Mouse (Mus musculus) liver, embryonic 11.5 days (tissue): ENCODE results near the gene Dnaaf3. TPM values are rescaled to one million over a fixed set of nuclear protein-coding genes. Genes with fewer than 3 reads are reported as not detected.

Source experiments
- ATAC-seq: fragments of 200-750 bp; cut with Nextera tagmentation; replicated peaks from 2 replicates; pipeline ENCODE4 v1.8.0; 2017; ENCODE audit warnings: moderate number of reproducible peaks, mild to moderate bottlenecking, moderate TSS enrichment, moderate library complexity; ENCODE audit not compliant: low FRiP score
- DNase-seq: peaks from one replicate; pipeline ENCODE4 v3.0.0-alpha.2; 2017; ENCODE audit warnings: low spot score
- H3K27ac ChIP-seq: fragments of 300-500 bp; sonication (generic); 2 replicates; pipeline ENCODE4 v1.5.1; 2014; ENCODE audit warnings: mild to moderate bottlenecking, low read depth, low read length, control low read depth
- H3K27me3 ChIP-seq: fragments of 300-500 bp; sonication (generic); replicated peaks from 2 replicates; pipeline ENCODE4 v1.6.1; 2014; ENCODE audit warnings: low read length, mixed read lengths; ENCODE audit not compliant: control insufficient read depth, insufficient read depth
- H3K36me3 ChIP-seq: fragments of 300-500 bp; sonication (generic); 2 replicates; pipeline ENCODE4 v1.6.1; 2014; ENCODE audit warnings: mild to moderate bottlenecking, low read length, moderate library complexity, mixed read lengths; ENCODE audit not compliant: control insufficient read depth, insufficient read depth
- H3K4me1 ChIP-seq: fragments of 300-500 bp; sonication (generic); replicated peaks from 2 replicates; pipeline ENCODE4 v1.6.1; 2014; ENCODE audit warnings: low read length, mixed read lengths; ENCODE audit not compliant: control insufficient read depth, insufficient read depth
- H3K4me2 ChIP-seq: fragments of 300-500 bp; sonication (generic); 2 replicates; pipeline ENCODE4 v1.6.1; 2014; ENCODE audit warnings: mild to moderate bottlenecking, control low read depth, moderate library complexity
- H3K4me3 ChIP-seq: fragments of 300-500 bp; sonication (generic); 2 replicates; pipeline ENCODE4 v1.5.1; 2014; ENCODE audit warnings: low read depth, low read length, control low read depth
- H3K9ac ChIP-seq: fragments of 300-500 bp; sonication (generic); 2 replicates; pipeline ENCODE4 v1.6.1; 2014; ENCODE audit warnings: low read depth, low read length, control low read depth
- H3K9me3 ChIP-seq: fragments of 300-500 bp; sonication (generic); 2 replicates; pipeline ENCODE4 v1.6.1; 2016; ENCODE audit warnings: low read length, inconsistent platforms, mixed read lengths; ENCODE audit not compliant: control insufficient read depth
- WGBS: fragments of 180-500 bp; shearing (Covaris S2); extraction: QIAGEN DNeasy Blood & Tissue Kit; methylation state at CpG from one replicate; pipeline ENCODE4 v1.1.7; 2014; 5-methylcytosine and 5-hydroxymethylcytosine counted together
- polyA plus RNA-seq: library from polyadenylated mRNA; unstranded; fragments of >200 nt; fragmentation: Nextera tagmentation; extraction: Ambion mirVana; gene quantifications from 2 replicates; pipeline ENCODE4 v1.2.1, GENCODE M21; 2014

Gene Dnaaf3
- polyA plus RNA-seq, 1 experiment from 2014 or later = 0.45 TPM

DNA sequence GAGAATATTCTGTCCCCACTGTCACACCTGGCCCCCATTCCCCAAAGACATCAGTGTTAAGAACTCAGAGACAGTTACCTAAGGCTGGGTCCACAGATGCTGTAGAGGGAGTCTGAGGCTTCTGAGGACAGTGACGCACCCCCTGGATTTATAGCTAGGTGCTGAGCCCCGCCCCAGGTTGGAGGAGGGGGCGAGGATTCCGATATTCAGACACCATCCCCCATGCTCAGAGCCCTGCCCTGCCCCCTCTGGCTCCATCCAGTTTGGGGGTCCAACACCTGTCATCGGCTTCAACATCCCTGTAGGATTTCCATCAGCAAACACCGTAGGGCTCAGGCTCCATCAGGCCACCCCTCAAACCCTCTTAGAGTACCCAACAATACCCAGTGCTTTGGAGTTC lies 16.4 kb downstream of the Dnaaf3 start:
- Histone ChIP-seq H3K27ac (no peak overlapping the region), H3K9ac (no peak overlapping the region), H3K9me3 (no peaks in the 10 kb centered on the region), H3K27me3 (peaks cover 4% of the 10 kb centered on the region; the same call in 1 of the 2 replicates), H3K4me2 (no peak overlapping the region), H3K4me1 (peaks cover 14% of the 10 kb centered on the region), H3K4me3 (no peak overlapping the region), H3K36me3 (no peaks in the 10 kb centered on the region)
- no peak for DNase-seq
- 73% methylated on average over 6 of the region's 6 CpGs for WGBS
- ATAC-seq = no peak

- H3K27me3 ChIP-seq = no peaks in the 10 kb centered on the region
- no peak for DNase-seq
- H3K4me1 ChIP-seq = peaks cover 13% of the 10 kb centered on the region
- no peak overlapping the region for H3K27ac ChIP-seq
- no peak overlapping the region for H3K4me2 ChIP-seq
- H3K36me3 ChIP-seq = no peaks in the 10 kb centered on the region
- no peak overlapping the region for H3K9ac ChIP-seq
- H3K4me3 ChIP-seq = no peak overlapping the region
- WGBS = 71% methylated on average over 6 of the region's 6 CpGs
- ATAC-seq = no peak
- H3K9me3 ChIP-seq = no peaks in the 10 kb centered on the region
These were observed 18.2 kb downstream of the Dnaaf3 start for GRCm38 (mm10) chr7:4513829-4514712.

DNA sequence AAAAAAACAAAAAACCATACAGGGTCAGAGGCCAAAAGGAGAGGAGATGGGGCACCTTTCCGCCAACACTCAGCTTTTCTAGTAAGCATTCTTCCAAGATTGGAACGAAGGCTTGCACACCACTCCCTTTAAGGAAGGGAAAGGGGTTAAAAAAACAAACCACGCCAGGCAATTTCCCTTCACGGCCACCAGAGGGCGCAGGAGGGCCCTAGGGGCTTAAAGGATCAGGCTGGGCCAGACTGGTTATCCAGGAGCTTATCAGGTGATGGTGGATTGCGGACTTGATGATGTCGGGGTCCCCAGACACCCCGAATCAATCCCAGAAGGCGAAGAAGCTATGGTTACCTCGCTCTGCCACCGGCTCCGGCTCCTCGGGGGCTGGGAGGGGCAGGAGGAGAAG lies 19.0 kb downstream of the Dnaaf3 start:
- DNase-seq = peak; percentile 46
- Histone ChIP-seq H3K27ac (no peak overlapping the region), H3K9ac (no peak overlapping the region)

DNA sequence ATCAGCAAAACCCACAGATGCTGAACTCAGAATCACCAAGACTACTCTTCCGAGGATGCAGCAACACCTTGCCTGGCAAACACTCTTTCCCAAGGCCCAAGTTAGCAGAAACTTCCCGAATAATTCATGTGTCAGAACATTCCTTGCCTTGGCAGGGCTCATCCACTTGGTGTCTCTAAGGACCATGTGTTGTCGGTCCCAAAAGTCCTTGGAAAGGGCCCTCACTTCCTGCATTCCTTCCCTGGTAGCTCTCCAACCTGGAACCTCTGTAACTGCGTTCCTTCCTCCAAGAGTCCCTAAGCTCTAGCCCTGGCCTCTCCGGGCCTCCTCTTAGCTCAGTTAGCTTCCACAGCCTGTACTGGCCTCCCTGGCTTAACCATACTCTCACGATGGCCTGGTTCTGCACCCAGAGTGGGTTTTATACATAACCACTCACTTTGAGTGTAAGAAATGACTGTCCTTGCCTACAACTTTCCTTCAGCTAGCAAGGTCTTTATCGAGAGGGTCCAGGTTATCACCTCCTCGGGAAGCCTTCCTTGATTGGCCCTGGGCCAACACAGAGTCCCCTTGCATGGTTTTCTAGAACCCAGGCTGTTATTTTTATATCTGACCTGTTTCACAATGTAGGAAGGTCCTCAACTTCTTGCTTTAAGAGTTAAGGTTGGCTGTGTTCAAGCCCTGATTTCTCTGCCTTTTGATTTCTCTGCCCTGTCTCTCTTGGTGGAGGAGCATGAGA lies 20.6 kb downstream of the Dnaaf3 start:
- H3K27ac ChIP-seq = no peak overlapping the region
- ATAC-seq (no peak), DNase-seq (no peak)
- peaks cover 18% of the 10 kb centered on the region for H3K4me1 ChIP-seq
- no peak overlapping the region for H3K9ac ChIP-seq
- no peaks in the 10 kb centered on the region for H3K36me3 ChIP-seq
- WGBS = 77% methylated on average over 8 of the region's 8 CpGs
- H3K27me3 ChIP-seq = no peaks in the 10 kb centered on the region
- H3K4me2 ChIP-seq = no peak overlapping the region
- no peaks in the 10 kb centered on the region for H3K9me3 ChIP-seq
- H3K4me3 ChIP-seq = no peak overlapping the region

More for the DNA sequence above, 19.0 kb downstream of the Dnaaf3 start:
- Histone ChIP-seq H3K36me3 (no peaks in the 10 kb centered on the region), H3K4me1 (peaks cover 16% of the 10 kb centered on the region), H3K4me2 (no peak overlapping the region), H3K9me3 (no peaks in the 10 kb centered on the region), H3K27me3 (no peaks in the 10 kb centered on the region), H3K4me3 (no peak overlapping the region)
- 24% methylated on average over 13 of the region's 13 CpGs for WGBS
- 0 out of 2 replicates have a peak, but pooled peaks have one; percentile 9 for ATAC-seq

DNA sequence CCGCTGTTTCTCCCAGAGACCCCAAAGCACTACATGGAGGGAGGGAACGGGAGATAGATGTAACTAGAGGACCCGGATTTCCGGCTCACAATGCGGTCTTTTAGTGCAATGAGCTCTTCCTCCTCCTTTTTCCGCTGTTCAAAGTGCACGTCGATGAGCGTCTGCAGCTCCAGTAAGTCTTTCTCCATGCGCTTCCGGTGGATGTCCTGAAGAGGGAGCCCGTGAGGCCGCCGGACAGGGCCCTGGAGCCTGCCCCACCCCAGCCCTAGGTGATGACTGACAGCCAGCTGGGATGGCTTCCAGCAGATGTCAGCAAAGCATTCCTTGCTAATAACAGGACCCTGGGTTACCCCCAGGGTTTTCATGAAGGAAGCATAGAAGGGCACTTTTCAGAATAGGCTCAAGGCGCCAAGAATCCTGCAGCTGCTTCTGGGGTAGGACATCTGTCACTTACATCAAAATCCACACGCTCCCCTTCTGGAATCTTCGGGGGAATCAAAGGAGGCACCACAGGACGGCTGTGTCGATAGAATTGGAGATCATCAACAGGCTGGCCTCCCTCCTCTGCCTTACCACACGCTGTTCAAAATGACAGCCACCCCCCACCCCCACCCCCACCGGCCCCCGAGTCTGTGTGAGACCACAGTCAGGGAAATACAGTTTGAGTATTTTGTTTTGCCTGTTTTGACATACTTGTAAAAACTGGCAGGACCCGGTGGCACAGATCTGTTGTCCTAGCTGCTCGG lies 22.2 kb downstream of the Dnaaf3 start:
- Histone ChIP-seq H3K9me3 (no peaks in the 10 kb centered on the region), H3K27ac (no peak overlapping the region), H3K4me3 (peak overlapping the region; percentile 1), H3K4me2 (peak overlapping the region; percentile 53), H3K4me1 (peaks cover 13% of the 10 kb centered on the region), H3K27me3 (no peaks in the 10 kb centered on the region), H3K36me3 (no peaks in the 10 kb centered on the region), H3K9ac (0 out of 2 replicates have a peak overlapping the region, but pooled peaks have one; percentile 0)
- 21% methylated on average over 24 of the region's 24 CpGs for WGBS
- ATAC-seq = peak; percentile 75
- peak; percentile 75 for DNase-seq

DNA sequence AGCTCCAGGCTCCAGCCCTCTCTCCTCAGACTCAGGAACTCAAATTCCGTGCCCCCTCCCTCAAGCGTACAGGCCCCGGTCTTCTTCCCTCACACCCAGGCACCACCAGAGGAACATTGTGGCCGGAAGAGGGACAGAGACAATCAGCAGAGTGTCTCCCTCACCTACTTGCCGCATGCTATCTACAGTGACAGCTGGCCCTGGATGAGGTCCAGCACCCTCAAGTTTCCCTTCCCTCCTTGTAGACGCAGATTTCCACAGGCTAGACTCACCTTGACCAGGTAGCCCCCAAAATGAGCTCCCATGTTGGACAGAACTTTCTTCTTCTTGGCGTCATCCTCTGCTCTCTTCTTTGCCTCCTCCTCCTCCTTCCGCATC lies 23.5 kb downstream of the Dnaaf3 start:
- Histone ChIP-seq H3K4me1 (peaks cover 24% of the 10 kb centered on the region), H3K27ac (no peak overlapping the region), H3K4me2 (peak overlapping the region; percentile 53), H3K27me3 (no peaks in the 10 kb centered on the region), H3K9ac (no peak overlapping the region), H3K36me3 (no peaks in the 10 kb centered on the region), H3K9me3 (no peaks in the 10 kb centered on the region), H3K4me3 (no peak overlapping the region)
- DNase-seq (no peak), ATAC-seq (no peak)
- WGBS = 56% methylated on average over 8 of the region's 8 CpGs

- Histone ChIP-seq H3K9me3 (no peaks in the 10 kb centered on the region), H3K36me3 (no peaks in the 10 kb centered on the region), H3K27me3 (no peaks in the 10 kb centered on the region), H3K9ac (no peak overlapping the region), H3K4me1 (peaks cover 24% of the 10 kb centered on the region), H3K27ac (no peak overlapping the region), H3K4me2 (peak overlapping the region; percentile 22; the same call in 1 of the 2 replicates), H3K4me3 (no peak overlapping the region)
- WGBS = 76% methylated on average over 27 of the region's 32 CpGs
- DNase-seq = no peak
- no peak for ATAC-seq
These were observed 24.1 kb downstream of the Dnaaf3 start for GRCm38 (mm10) chr7:4508062-4508738.

DNA sequence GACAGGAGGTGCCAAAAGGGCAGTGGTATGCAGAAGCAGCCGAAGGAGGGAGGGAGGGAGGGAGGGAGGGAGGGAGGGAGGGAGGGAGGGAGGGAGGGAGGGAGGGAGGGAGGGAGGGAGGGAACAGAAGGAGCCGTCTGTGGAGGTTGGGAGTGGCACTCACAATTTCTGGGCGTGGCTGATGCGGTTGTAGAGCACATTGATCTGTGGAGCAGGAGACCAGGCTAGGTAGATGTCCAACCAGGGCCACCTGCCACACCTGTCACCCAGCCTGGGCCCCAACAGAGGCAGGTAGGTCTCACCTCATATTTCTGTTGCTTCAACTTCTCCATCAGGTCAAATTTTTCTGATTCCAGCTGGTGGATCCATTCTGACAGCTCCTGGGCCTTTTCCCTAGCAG lies 25.0 kb downstream of the Dnaaf3 start:
- Histone ChIP-seq H3K27me3 (no peaks in the 10 kb centered on the region), H3K27ac (peak overlapping the region; percentile 21; the same call in 1 of the 2 replicates), H3K36me3 (no peaks in the 10 kb centered on the region), H3K9me3 (no peaks in the 10 kb centered on the region), H3K9ac (no peak overlapping the region), H3K4me1 (peaks cover 24% of the 10 kb centered on the region), H3K4me3 (no peak overlapping the region), H3K4me2 (no peak overlapping the region)
- 33% methylated on average over 4 of the region's 4 CpGs for WGBS
- DNase-seq = no peak
- ATAC-seq = no peak
